Mouse (Mus musculus): Measurements from ENCODE around the gene Tmem169. TPM values are rescaled to one million over a fixed set of nuclear protein-coding genes. Genes with fewer than 3 reads are reported as not detected.

The Tmem169 gene
- polyA plus RNA-seq, 1 experiment from 2014 or later = 39.7 TPM

GRCm38 (mm10) chr1:72309744-72310424 is 25.7 kb downstream of the Tmem169 start:
- ATAC-seq = no peak
- no peaks in the 10 kb centered on the region for H3K27me3 ChIP-seq
- H3K27ac ChIP-seq = no peak overlapping the region
- H3K4me2 ChIP-seq (replicated peaks) = no peak overlapping the region
- peaks cover 19% of the 10 kb centered on the region for H3K4me1 ChIP-seq (replicated peaks)
- 62% methylated on average over 6 of the region's 6 CpGs for WGBS
- H3K36me3 ChIP-seq = peaks cover 10% of the 10 kb centered on the region; the same call in 1 of the 2 replicates
- no peaks in the 10 kb centered on the region for H3K9me3 ChIP-seq
- H3K4me3 ChIP-seq (replicated peaks) = no peak overlapping the region
- H3K9ac ChIP-seq (replicated peaks) = no peak overlapping the region

- peaks cover 20% of the 10 kb centered on the region for H3K36me3 ChIP-seq
- no peak overlapping the region for H3K27ac ChIP-seq
- H3K4me1 ChIP-seq (replicated peaks) = peaks cover 15% of the 10 kb centered on the region
- no peak for ATAC-seq
- H3K4me3 ChIP-seq (replicated peaks) = no peak overlapping the region
- no peak overlapping the region for H3K4me2 ChIP-seq (replicated peaks)
- 89% methylated on average over 9 of the region's 9 CpGs for WGBS
- no peaks in the 10 kb centered on the region for H3K9me3 ChIP-seq
- H3K9ac ChIP-seq (replicated peaks) = no peak overlapping the region
- no peaks in the 10 kb centered on the region for H3K27me3 ChIP-seq
Measured at GRCm38 (mm10) chr1:72312701-72313398, 28.7 kb downstream of the Tmem169 start.

- Histone ChIP-seq H3K4me1 (replicated peaks) (0 out of 2 replicates have a peak, but pooled peaks cover 9% of the 10 kb centered on the region), H3K27me3 (no peaks in the 10 kb centered on the region), H3K27ac (no peak overlapping the region), H3K9ac (replicated peaks) (no peak overlapping the region), H3K4me3 (replicated peaks) (no peak overlapping the region), H3K4me2 (replicated peaks) (no peak overlapping the region), H3K36me3 (peaks cover 22% of the 10 kb centered on the region), H3K9me3 (no peaks in the 10 kb centered on the region)
- ATAC-seq = no peak
- 74% methylated on average over 5 of the region's 5 CpGs for WGBS
Measured at GRCm38 (mm10) chr1:72313399-72314039, 29.4 kb downstream of the Tmem169 start.

- Histone ChIP-seq H3K4me1 (replicated peaks) (no peaks in the 10 kb centered on the region), H3K4me3 (replicated peaks) (no peak overlapping the region), H3K27ac (no peak overlapping the region), H3K27me3 (no peaks in the 10 kb centered on the region), H3K4me2 (replicated peaks) (no peak overlapping the region), H3K9ac (replicated peaks) (no peak overlapping the region), H3K9me3 (no peaks in the 10 kb centered on the region), H3K36me3 (peaks cover 38% of the 10 kb centered on the region)
- WGBS = 92% methylated on average over 4 of the region's 4 CpGs
- no peak for ATAC-seq
Measured at GRCm38 (mm10) chr1:72315447-72315846, 31.3 kb downstream of the Tmem169 start.

- Histone ChIP-seq H3K27me3 (no peaks in the 10 kb centered on the region), H3K4me1 (replicated peaks) (no peaks in the 10 kb centered on the region), H3K9ac (replicated peaks) (no peak overlapping the region), H3K4me2 (replicated peaks) (no peak overlapping the region), H3K36me3 (peaks cover 46% of the 10 kb centered on the region), H3K9me3 (no peaks in the 10 kb centered on the region), H3K27ac (no peak overlapping the region), H3K4me3 (replicated peaks) (no peak overlapping the region)
- ATAC-seq = no peak
- 68% methylated on average over 8 of the region's 8 CpGs for WGBS
Measured at GRCm38 (mm10) chr1:72316409-72316808, 32.2 kb downstream of the Tmem169 start.

GRCm38 (mm10) chr1:72316901-72317300 is 32.7 kb downstream of the Tmem169 start:
- Histone ChIP-seq H3K36me3 (peaks cover 43% of the 10 kb centered on the region), H3K27ac (no peak overlapping the region), H3K9ac (replicated peaks) (no peak overlapping the region), H3K9me3 (no peaks in the 10 kb centered on the region), H3K27me3 (no peaks in the 10 kb centered on the region), H3K4me3 (replicated peaks) (no peak overlapping the region), H3K4me1 (replicated peaks) (no peaks in the 10 kb centered on the region), H3K4me2 (replicated peaks) (no peak overlapping the region)
- WGBS = 77% methylated on average over 7 of the region's 7 CpGs
- ATAC-seq = no peak

GRCm38 (mm10) chr1:72320759-72321158 is 36.6 kb downstream of the Tmem169 start:
- Histone ChIP-seq H3K4me2 (replicated peaks) (no peak overlapping the region), H3K9me3 (no peaks in the 10 kb centered on the region), H3K27me3 (no peaks in the 10 kb centered on the region), H3K36me3 (peaks cover 52% of the 10 kb centered on the region), H3K4me3 (replicated peaks) (no peak overlapping the region), H3K9ac (replicated peaks) (no peak overlapping the region), H3K4me1 (replicated peaks) (no peaks in the 10 kb centered on the region), H3K27ac (no peak overlapping the region)
- no peak for ATAC-seq
- 91% methylated on average over 5 of the region's 5 CpGs for WGBS

- Histone ChIP-seq H3K4me3 (replicated peaks) (no peak overlapping the region), H3K4me1 (replicated peaks) (no peaks in the 10 kb centered on the region), H3K9me3 (no peaks in the 10 kb centered on the region), H3K27ac (no peak overlapping the region), H3K9ac (replicated peaks) (no peak overlapping the region), H3K4me2 (replicated peaks) (no peak overlapping the region), H3K36me3 (peaks cover 68% of the 10 kb centered on the region), H3K27me3 (no peaks in the 10 kb centered on the region)
- no peak for ATAC-seq
- WGBS = 96% methylated on average over 4 of the region's 4 CpGs
Measured at GRCm38 (mm10) chr1:72323248-72323647, 39.1 kb downstream of the Tmem169 start.

- Histone ChIP-seq H3K4me1 (replicated peaks) (no peaks in the 10 kb centered on the region), H3K9ac (replicated peaks) (no peak overlapping the region), H3K9me3 (no peaks in the 10 kb centered on the region), H3K4me3 (replicated peaks) (no peak overlapping the region), H3K36me3 (peaks cover 61% of the 10 kb centered on the region), H3K27ac (no peak overlapping the region), H3K27me3 (no peaks in the 10 kb centered on the region), H3K4me2 (replicated peaks) (no peak overlapping the region)
- no peak for ATAC-seq
- 96% methylated on average over 11 of the region's 11 CpGs for WGBS
Measured at GRCm38 (mm10) chr1:72326162-72326821, 42.1 kb downstream of the Tmem169 start.

GRCm38 (mm10) chr1:72334807-72335206 is 50.6 kb downstream of the Tmem169 start:
- Histone ChIP-seq H3K4me1 (replicated peaks) (no peaks in the 10 kb centered on the region), H3K27ac (no peak overlapping the region), H3K27me3 (no peaks in the 10 kb centered on the region), H3K36me3 (peaks cover 53% of the 10 kb centered on the region), H3K4me3 (replicated peaks) (no peak overlapping the region), H3K4me2 (replicated peaks) (no peak overlapping the region), H3K9me3 (no peaks in the 10 kb centered on the region), H3K9ac (replicated peaks) (no peak overlapping the region)
- WGBS = 94% methylated on average over 11 of the region's 11 CpGs
- no peak for ATAC-seq

- WGBS = 94% methylated on average over 8 of the region's 8 CpGs
Measured at GRCm38 (mm10) chr1:72336780-72337179, 52.6 kb downstream of the Tmem169 start.

GRCm38 (mm10) chr1:72338341-72338740 is 54.2 kb downstream of the Tmem169 start:
- no peak overlapping the region for H3K9ac ChIP-seq (replicated peaks)
- no peak overlapping the region for H3K4me3 ChIP-seq (replicated peaks)
- peaks cover 56% of the 10 kb centered on the region for H3K36me3 ChIP-seq
- 94% methylated on average over 5 of the region's 5 CpGs for WGBS
- no peaks in the 10 kb centered on the region for H3K27me3 ChIP-seq
- no peak overlapping the region for H3K4me2 ChIP-seq (replicated peaks)
- no peaks in the 10 kb centered on the region for H3K9me3 ChIP-seq
- no peak for ATAC-seq
- H3K27ac ChIP-seq = no peak overlapping the region
- H3K4me1 ChIP-seq (replicated peaks) = no peaks in the 10 kb centered on the region

More at GRCm38 (mm10) chr1:72336780-72337179, 52.6 kb downstream of the Tmem169 start:
- Histone ChIP-seq H3K4me2 (replicated peaks) (no peak overlapping the region), H3K36me3 (peaks cover 52% of the 10 kb centered on the region), H3K4me1 (replicated peaks) (no peaks in the 10 kb centered on the region), H3K4me3 (replicated peaks) (no peak overlapping the region), H3K27ac (no peak overlapping the region), H3K27me3 (no peaks in the 10 kb centered on the region), H3K9ac (replicated peaks) (no peak overlapping the region), H3K9me3 (no peaks in the 10 kb centered on the region)
- ATAC-seq = no peak

All from midbrain, embryonic 13.5 days (tissue).